Mouse (Mus musculus) erythroid progenitor cell, adult 5-6 weeks (primary cell): ENCODE results near the gene Wfdc3. TPM values are rescaled to one million over a fixed set of nuclear protein-coding genes. Genes with fewer than 3 reads are reported as not detected.

Source experiments
- ATAC-seq: replicated peaks from 2 replicates; pipeline ENCODE4 v1.8.0; 2016; ENCODE audit warnings: moderate number of reproducible peaks, mild to moderate bottlenecking, moderate TSS enrichment, inconsistent platforms; ENCODE audit not compliant: poor library complexity, low FRiP score, severe bottlenecking
- total RNA-seq, 2 experiments: library from RNA; stranded (forward) in 1 of 2; stranded (reverse) in 1 of 2; fragments of 150-400 nt in 1 of 2; fragments of 186-747, 209-891 nt in 1 of 2; gene quantifications; 2 replicates each; pipeline versions ENCODE4 v1.2.3 to v1.2.4; 2015 to 2017; ENCODE audit warnings: low replicate concordance in 2 of 2

The Wfdc3 gene
- 4.2 and 6.1 TPM in 2 replicates for total RNA-seq (2015; ENCODE audit: low replicate concordance)
- 2.3 and 2.8 TPM in 2 replicates for total RNA-seq (2017; ENCODE audit: low replicate concordance)

GRCm38 (mm10) chr2:164745843-164746479 lies at the start of gene Wfdc3, which contains the start of gene Dnttip1:
Gene Wfdc3 (minus strand): TSS chr2:164745931.
Gene Dnttip1 (plus strand): TSS chr2:164745983.
- ATAC-seq: peak; percentile 83

GRCm38 (mm10) chr2:164794293-164794692 lies 48.6 kb upstream of the Wfdc3 start:
- ATAC-seq: peak; percentile 81

- no peak for ATAC-seq
These were observed 48.0 kb upstream of the Wfdc3 start for GRCm38 (mm10) chr2:164793772-164794171.

- peak; percentile 67 for ATAC-seq
These were observed 47.5 kb upstream of the Wfdc3 start for GRCm38 (mm10) chr2:164793236-164793635.

- ATAC-seq: no peak
These were observed 46.9 kb upstream of the Wfdc3 start for GRCm38 (mm10) chr2:164792400-164793190.

GRCm38 (mm10) chr2:164791841-164792261 lies 46.1 kb upstream of the Wfdc3 start:
- ATAC-seq: no peak

GRCm38 (mm10) chr2:164790451-164790850 lies 44.7 kb upstream of the Wfdc3 start:
- no peak for ATAC-seq

GRCm38 (mm10) chr2:164788411-164788810 lies 42.7 kb upstream of the Wfdc3 start:
- ATAC-seq: no peak

- ATAC-seq: no peak
These were observed 42.0 kb upstream of the Wfdc3 start for GRCm38 (mm10) chr2:164787779-164788178.

GRCm38 (mm10) chr2:164787032-164787431 lies 41.3 kb upstream of the Wfdc3 start:
- no peak for ATAC-seq

GRCm38 (mm10) chr2:164786388-164786885 lies 40.7 kb upstream of the Wfdc3 start:
- no peak for ATAC-seq

- ATAC-seq: peak; percentile 84
These were observed 40.0 kb upstream of the Wfdc3 start, which contains the start of gene Snx21 for GRCm38 (mm10) chr2:164785481-164786387. Gene Snx21 (plus strand): TSS chr2:164785823.

GRCm38 (mm10) chr2:164784869-164785420 lies 39.2 kb upstream of the Wfdc3 start:
- ATAC-seq: no peak

- ATAC-seq: no peak
These were observed 38.3 kb upstream of the Wfdc3 start for GRCm38 (mm10) chr2:164783926-164784581.

- no peak for ATAC-seq
These were observed 36.1 kb upstream of the Wfdc3 start for GRCm38 (mm10) chr2:164781876-164782275.

GRCm38 (mm10) chr2:164779481-164780086 lies 33.9 kb upstream of the Wfdc3 start, which contains the start of gene Tnnc2:
Gene Tnnc2 (minus strand): TSS chr2:164779967.
- no peak for ATAC-seq

- no peak for ATAC-seq
These were observed 33.1 kb upstream of the Wfdc3 start for GRCm38 (mm10) chr2:164778809-164779208.

- no peak for ATAC-seq
These were observed 32.2 kb upstream of the Wfdc3 start for GRCm38 (mm10) chr2:164778015-164778287.
